Mouse (Mus musculus): ENCODE results near the gene Opcml.

DNA sequence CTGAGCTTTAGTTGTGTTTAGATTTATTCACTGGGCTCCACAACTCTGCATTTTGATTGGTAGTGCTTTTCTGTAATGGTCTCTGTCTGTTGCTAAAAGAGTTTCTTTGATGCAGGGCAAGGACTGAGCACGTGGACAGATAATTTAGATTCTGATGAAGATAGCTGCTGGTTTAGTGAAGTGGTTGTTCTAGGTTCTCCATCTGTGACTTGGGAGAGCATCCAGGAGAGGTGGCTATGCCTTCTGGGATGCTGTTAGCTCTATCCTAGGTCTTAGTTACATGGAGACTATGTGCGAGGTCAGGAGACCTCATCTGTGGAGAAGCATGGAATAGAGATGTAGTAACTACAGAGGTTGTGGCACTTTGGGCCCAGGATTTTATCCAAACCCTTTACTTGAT, 472.3 kb downstream of the Opcml start:
- TF ChIP-seq POLR2A (IDR thresholded peaks at IDR 0.05; ENCODE audit: low read depth, low read length) (no peak), CTCF (IDR thresholded peaks at IDR 0.05; ENCODE audit: extremely low read depth, insufficient read depth, insufficient read length, insufficient replicate concordance) (no peak)

Data from spleen, adult 2 months (tissue).